Mouse (Mus musculus) myocyte (in vitro differentiated cells): ENCODE data around the gene Tpo.

Experiments used
- CEBPB ChIP-seq: IDR thresholded peaks from 2 replicates; pipeline ENCODE4 v1.6.1; 2011; ENCODE audit warnings: mild to moderate bottlenecking, moderate library complexity; ENCODE audit not compliant: poor library complexity, insufficient read depth, severe bottlenecking
- E2F4 ChIP-seq: IDR thresholded peaks from one replicate; pipeline ENCODE4 v1.6.1; 2011; ENCODE audit warnings: mild to moderate bottlenecking, control low read depth, moderate library complexity; ENCODE audit not compliant: insufficient read depth
- MAX ChIP-seq: IDR thresholded peaks from one replicate; pipeline ENCODE4 v1.6.1; 2011; ENCODE audit warnings: low read depth, mild to moderate bottlenecking, control low read depth
- MYOG ChIP-seq, 3 experiments: IDR thresholded peaks; one replicate each; pipeline ENCODE4 v1.6.1; 2011; ENCODE audit warnings: control low read depth in 2 of 3, low read depth in 2 of 3, mild to moderate bottlenecking in 2 of 3; ENCODE audit not compliant: insufficient read length in 2 of 3, control insufficient read depth in 1 of 3, insufficient read depth in 1 of 3
- POLR2A ChIP-seq: IDR thresholded peaks from one replicate; pipeline ENCODE4 v1.6.1; 2011; ENCODE audit warnings: low read depth, mild to moderate bottlenecking, control low read depth, moderate library complexity; ENCODE audit not compliant: insufficient read length
- POLR2AphosphoS2 ChIP-seq: IDR thresholded peaks from one replicate; pipeline ENCODE4 v1.6.1; 2011; ENCODE audit warnings: low read depth, control low read depth; ENCODE audit not compliant: insufficient read length
- TCF12 ChIP-seq: IDR thresholded peaks from one replicate; pipeline ENCODE4 v1.6.1; 2011; ENCODE audit warnings: mild to moderate bottlenecking, control low read depth; ENCODE audit not compliant: poor library complexity, insufficient read depth, severe bottlenecking
- USF1 ChIP-seq: IDR thresholded peaks from one replicate; pipeline ENCODE4 v1.6.1; 2011; ENCODE audit warnings: low read depth, mild to moderate bottlenecking, control low read depth, moderate library complexity

DNA sequence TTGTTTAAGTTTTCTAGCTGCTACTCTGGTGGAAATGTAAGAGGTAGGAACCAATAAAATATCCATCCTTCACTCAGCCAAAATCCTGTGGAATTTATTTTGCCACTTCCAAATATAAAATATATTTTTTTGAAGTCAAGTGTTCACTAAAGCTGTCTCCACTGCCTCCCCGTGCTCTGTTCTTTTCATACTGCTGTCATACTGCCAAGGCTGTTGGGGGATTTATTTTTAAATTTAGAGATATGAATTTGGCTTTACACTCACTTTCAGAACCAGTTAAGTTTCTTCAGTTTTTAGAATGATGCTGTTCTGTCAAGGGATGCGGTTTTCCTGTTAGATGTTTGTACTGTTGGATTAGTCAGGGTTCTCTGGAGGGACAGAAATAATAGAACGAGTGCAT, 36.1 kb upstream of the Tpo start:
- TF ChIP-seq POLR2A = no peak
- no peak for TF ChIP-seq TCF12
- TF ChIP-seq MYOG (IDR thresholded peaks at IDR 0.05; ENCODE audit: control insufficient read depth in 1 of 3, insufficient read depth in 1 of 3, insufficient read length in 2 of 3, low read depth in 2 of 3) = no peak
- TF ChIP-seq MAX = no peak
- no peak for TF ChIP-seq POLR2AphosphoS2
- no peak for TF ChIP-seq CEBPB
- no peak for TF ChIP-seq E2F4
- TF ChIP-seq USF1 = no peak
